Mouse (Mus musculus) frontal cortex, adult 2 months (tissue): ENCODE data around the gene Klrb1. TPM values are rescaled to one million over a fixed set of nuclear protein-coding genes. Genes with fewer than 3 reads are reported as not detected.
"Not testable (repeated sequence)": the region's sequence is repeated elsewhere in the genome, so short reads cannot be mapped to it uniquely, and the experiment has no call there.

Experiments used
- DNase-seq, 2 experiments: peaks; one replicate each; pipeline ENCODE4 v3.0.0; 2022; ENCODE audit warnings: low spot score in 1 of 2; ENCODE audit errors: extremely low spot score in 1 of 2
- polyA plus RNA-seq: library from polyadenylated mRNA; depleted of rRNA; stranded (reverse); fragments of >200 nt; gene quantifications from 2 replicates; pipeline ENCODE4 v1.2.3, GENCODE M21; 2012; rRNA removed

The Klrb1 gene
- 0.15 TPM in 1 of 2 replicates, not detected in the other for polyA plus RNA-seq

GRCm38 (mm10) chr6:128722959-128723358 lies at the start of gene Klrb1:
Gene Klrb1 (minus strand): TSS chr6:128723059.
- no peak for DNase-seq

- no peak for DNase-seq
Observed at GRCm38 (mm10) chr6:128769481-128770253, 46.8 kb upstream of the Klrb1 start.

- DNase-seq = no peak
Observed at GRCm38 (mm10) chr6:128768047-128768446, 45.2 kb upstream of the Klrb1 start.

- DNase-seq = peak in 1 of 2 experiments; percentile 53
Observed at GRCm38 (mm10) chr6:128766486-128767254, 43.8 kb upstream of the Klrb1 start.

- no peak for DNase-seq
Observed at GRCm38 (mm10) chr6:128765211-128765610, 42.4 kb upstream of the Klrb1 start.

GRCm38 (mm10) chr6:128764598-128764997 lies 41.7 kb upstream of the Klrb1 start:
- DNase-seq = no peak

GRCm38 (mm10) chr6:128763736-128764523 lies 41.1 kb upstream of the Klrb1 start:
- peak; percentile 98 to 99 for DNase-seq

- DNase-seq = not testable (repeated sequence)
Observed at GRCm38 (mm10) chr6:128762892-128763670, 40.2 kb upstream of the Klrb1 start.

GRCm38 (mm10) chr6:128761144-128761540 lies 38.3 kb upstream of the Klrb1 start:
- no peak for DNase-seq

- DNase-seq = peak; percentile 87 to 96
Observed at GRCm38 (mm10) chr6:128760416-128761143, 37.7 kb upstream of the Klrb1 start.

- peak; percentile 88 to 98 for DNase-seq
Observed at GRCm38 (mm10) chr6:128760016-128760415, 37.2 kb upstream of the Klrb1 start.

- DNase-seq = no peak
Observed at GRCm38 (mm10) chr6:128759221-128759950, 36.5 kb upstream of the Klrb1 start.

- not testable (repeated sequence) for DNase-seq
Observed at GRCm38 (mm10) chr6:128755402-128755763, 32.5 kb upstream of the Klrb1 start.

- DNase-seq = not testable (repeated sequence)
Observed at GRCm38 (mm10) chr6:128754748-128755401, 32.0 kb upstream of the Klrb1 start.

- peak in 1 of 2 experiments; percentile 39 for DNase-seq
Observed at GRCm38 (mm10) chr6:128754265-128754664, 31.4 kb upstream of the Klrb1 start.

GRCm38 (mm10) chr6:128753610-128754224 lies 30.9 kb upstream of the Klrb1 start:
- DNase-seq = peak; percentile 82 to 97

- not testable (repeated sequence) for DNase-seq
Observed at GRCm38 (mm10) chr6:128747006-128747405, 24.1 kb upstream of the Klrb1 start.

- DNase-seq = no peak
Observed at GRCm38 (mm10) chr6:128737445-128737844, 14.6 kb upstream of the Klrb1 start.
